Mouse (Mus musculus) stomach, postnatal 0 days (tissue): Measurements from ENCODE around the gene Bach2.

Experiments used
- CTCF ChIP-seq: IDR thresholded peaks from 2 replicates; pipeline ENCODE4 v1.5.1; 2016; ENCODE audit warnings: antibody characterized with exemption, low read depth, mild to moderate bottlenecking, moderate library complexity
- EP300 ChIP-seq: optimal IDR thresholded peaks from 2 replicates; pipeline ENCODE3; 2016; ENCODE audit warnings: antibody characterized with exemption

DNA sequence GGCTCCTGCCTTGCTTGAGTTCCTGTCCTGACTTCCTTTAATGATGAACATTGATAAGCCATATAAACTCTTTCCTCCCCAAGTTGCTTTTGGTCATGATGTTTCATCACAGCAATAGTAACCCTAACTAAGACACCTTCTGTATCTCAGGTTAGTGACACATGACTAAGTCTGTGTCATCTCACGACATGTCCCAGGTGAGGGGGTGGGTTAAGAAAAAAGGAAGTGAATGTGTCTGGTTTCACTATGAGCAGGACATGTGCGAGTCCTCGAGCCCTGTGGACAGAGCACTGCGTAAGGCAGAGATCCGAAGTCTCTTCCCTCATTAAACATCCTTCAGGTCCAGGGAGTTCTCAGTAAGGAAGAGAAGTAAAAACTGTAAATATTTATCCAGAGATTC is 162.9 kb downstream of the Bach2 start:
- TF ChIP-seq CTCF (no peak), EP300 (no peak)
